Mouse (Mus musculus) urinary bladder, postnatal 14 days (tissue): ENCODE data around the gene Galnt12.
A peak's percentile ranks its signal among the peaks of the same experiment; 100 is the strongest.

Experiments used
- DNase-seq: peaks from one replicate; pipeline ENCODE4 v3.0.0; 2021; ENCODE audit warnings: low spot score

Galnt12 gene

GRCm38 (mm10) chr4:47093647-47094046 is 1.9 kb downstream of the Galnt12 start:
- no peak for DNase-seq

- DNase-seq: no peak
Observed at GRCm38 (mm10) chr4:47103561-47103960, 11.9 kb downstream of the Galnt12 start.

- DNase-seq: no peak
Observed at GRCm38 (mm10) chr4:47111885-47112284, 20.2 kb downstream of the Galnt12 start.

GRCm38 (mm10) chr4:47112560-47112959 is 20.9 kb downstream of the Galnt12 start:
- no peak for DNase-seq

- DNase-seq: peak; percentile 68
Observed at GRCm38 (mm10) chr4:47122051-47122706, 30.5 kb downstream of the Galnt12 start.

- no peak for DNase-seq
Observed at GRCm38 (mm10) chr4:47124140-47124711, 32.5 kb downstream of the Galnt12 start.

GRCm38 (mm10) chr4:47128515-47128914 is 36.8 kb downstream of the Galnt12 start:
- peak; percentile 42 for DNase-seq

- no peak for DNase-seq
Observed at GRCm38 (mm10) chr4:47129572-47129971, 37.9 kb downstream of the Galnt12 start.

GRCm38 (mm10) chr4:47130111-47131050 is 38.7 kb downstream of the Galnt12 start:
- no peak for DNase-seq

GRCm38 (mm10) chr4:47131931-47132330 is 40.2 kb downstream of the Galnt12 start:
- DNase-seq: no peak

GRCm38 (mm10) chr4:47132413-47132812 is 40.7 kb downstream of the Galnt12 start:
- peak; percentile 38 for DNase-seq

- peak; percentile 27 for DNase-seq
Observed at GRCm38 (mm10) chr4:47136699-47137101, 45.0 kb downstream of the Galnt12 start.

- DNase-seq: peak; percentile 27
Observed at GRCm38 (mm10) chr4:47137479-47137878, 45.8 kb downstream of the Galnt12 start.

- DNase-seq: no peak
Observed at GRCm38 (mm10) chr4:47138411-47138810, 46.7 kb downstream of the Galnt12 start.

- DNase-seq: peak; percentile 19
Observed at GRCm38 (mm10) chr4:47138967-47139777, 47.5 kb downstream of the Galnt12 start.

- DNase-seq: no peak
Observed at GRCm38 (mm10) chr4:47140301-47140700, 48.6 kb downstream of the Galnt12 start.

GRCm38 (mm10) chr4:47141444-47142154 is 49.9 kb downstream of the Galnt12 start:
- DNase-seq: no peak

GRCm38 (mm10) chr4:47143849-47144248 is 52.1 kb downstream of the Galnt12 start:
- DNase-seq: peak; percentile 10

- DNase-seq: no peak
Observed at GRCm38 (mm10) chr4:47145341-47145740, 53.6 kb downstream of the Galnt12 start.

GRCm38 (mm10) chr4:47146561-47146960 is 54.9 kb downstream of the Galnt12 start:
- no peak for DNase-seq

GRCm38 (mm10) chr4:47149963-47150362 is 58.3 kb downstream of the Galnt12 start:
- no peak for DNase-seq
